Mouse (Mus musculus) heart, embryonic 11.5 days (tissue): Measurements from ENCODE around the gene Iqschfp. TPM values are rescaled to one million over a fixed set of nuclear protein-coding genes. Genes with fewer than 3 reads are reported as not detected.
A peak's percentile ranks its signal among the peaks of the same experiment; 100 is the strongest.

Experiments used
- ATAC-seq: fragments of 200-750 bp; cut with Nextera tagmentation; replicated peaks from 2 replicates; pipeline ENCODE4 v1.8.0; 2017; ENCODE audit warnings: moderate library complexity; ENCODE audit not compliant: insufficient number of reproducible peaks, low FRiP score, low TSS enrichment
- H3K27ac ChIP-seq: fragments of 300-500 bp; sonication (generic); 2 replicates; pipeline ENCODE4 v1.5.1; 2014; ENCODE audit warnings: mild to moderate bottlenecking, low read depth, low read length
- H3K27me3 ChIP-seq: fragments of 300-500 bp; sonication (generic); 2 replicates; pipeline ENCODE4 v1.6.1; 2014; ENCODE audit warnings: mild to moderate bottlenecking, low read length, mixed read lengths; ENCODE audit not compliant: control insufficient read depth, insufficient read depth
- H3K36me3 ChIP-seq: fragments of 300-500 bp; sonication (generic); 2 replicates; pipeline ENCODE4 v1.6.1; 2014; ENCODE audit warnings: mild to moderate bottlenecking, low read length, moderate library complexity, mixed read lengths; ENCODE audit not compliant: control insufficient read depth, insufficient read depth
- H3K4me1 ChIP-seq: fragments of 300-500 bp; sonication (generic); 2 replicates; pipeline ENCODE4 v1.6.1; 2014; ENCODE audit warnings: low read length; ENCODE audit not compliant: control insufficient read depth, insufficient read depth
- H3K4me2 ChIP-seq: fragments of 300-500 bp; sonication (generic); 2 replicates; pipeline ENCODE4 v1.6.1; 2014; ENCODE audit warnings: mild to moderate bottlenecking, moderate library complexity
- H3K4me3 ChIP-seq: fragments of 300-500 bp; sonication (generic); 2 replicates; pipeline ENCODE4 v1.5.1; 2014; ENCODE audit warnings: low read depth, low read length
- H3K9ac ChIP-seq: fragments of 300-500 bp; sonication (generic); 2 replicates; pipeline ENCODE4 v1.6.1; 2014; ENCODE audit warnings: mild to moderate bottlenecking, low read depth, low read length, moderate library complexity
- H3K9me3 ChIP-seq: fragments of 300-500 bp; sonication (generic); replicated peaks from 2 replicates; pipeline ENCODE4 v1.6.1; 2016; ENCODE audit warnings: low read length; ENCODE audit not compliant: control insufficient read depth
- WGBS: fragments of 180-500 bp; shearing (Covaris S2); extraction: QIAGEN DNeasy Blood & Tissue Kit; methylation state at CpG from one replicate; pipeline ENCODE4 v1.1.7; 2014; ENCODE audit not compliant: insufficient replicate concordance; 5-methylcytosine and 5-hydroxymethylcytosine counted together
- polyA plus RNA-seq: library from polyadenylated mRNA; unstranded; fragments of >200 nt; fragmentation: Nextera tagmentation; extraction: Ambion mirVana; gene quantifications from 2 replicates; pipeline ENCODE4 v1.2.1, GENCODE M21; 2014

Iqschfp gene
- polyA plus RNA-seq, 1 experiment from 2014 or later, result 0.26 TPM

DNA sequence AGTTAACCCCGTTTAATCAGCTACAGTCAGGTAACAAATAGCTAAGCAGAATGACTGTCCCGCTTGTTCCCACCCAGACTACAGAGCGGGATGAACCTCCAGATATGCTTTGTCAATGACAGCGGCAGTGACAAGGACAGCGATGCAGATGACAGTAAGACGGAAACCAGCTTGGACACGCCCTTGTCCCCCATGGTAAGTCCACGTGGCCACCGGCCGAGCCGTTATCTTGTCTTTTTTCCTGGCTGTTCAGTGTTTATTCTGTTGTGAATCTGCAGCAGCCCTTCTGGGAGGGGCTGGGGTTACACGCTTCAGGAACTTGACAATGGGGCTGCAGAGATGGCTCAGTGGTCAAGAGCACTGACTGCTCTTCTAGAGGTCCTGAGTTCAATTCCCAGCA, 724.3 kb downstream of the Iqschfp start:
- H3K9ac ChIP-seq, result no peak overlapping the region
- peaks cover 8% of the 10 kb centered on the region for H3K36me3 ChIP-seq
- H3K4me3 ChIP-seq, result no peak overlapping the region
- 0 out of 2 replicates have a peak, but pooled peaks have one; percentile 41 for ATAC-seq
- 57% methylated on average over 12 of the region's 12 CpGs for WGBS
- H3K4me1 ChIP-seq, result no peaks in the 10 kb centered on the region
- no peaks in the 10 kb centered on the region for H3K27me3 ChIP-seq
- H3K4me2 ChIP-seq, result no peak overlapping the region
- no peak overlapping the region for H3K27ac ChIP-seq
- H3K9me3 ChIP-seq, result no peaks in the 10 kb centered on the region

DNA sequence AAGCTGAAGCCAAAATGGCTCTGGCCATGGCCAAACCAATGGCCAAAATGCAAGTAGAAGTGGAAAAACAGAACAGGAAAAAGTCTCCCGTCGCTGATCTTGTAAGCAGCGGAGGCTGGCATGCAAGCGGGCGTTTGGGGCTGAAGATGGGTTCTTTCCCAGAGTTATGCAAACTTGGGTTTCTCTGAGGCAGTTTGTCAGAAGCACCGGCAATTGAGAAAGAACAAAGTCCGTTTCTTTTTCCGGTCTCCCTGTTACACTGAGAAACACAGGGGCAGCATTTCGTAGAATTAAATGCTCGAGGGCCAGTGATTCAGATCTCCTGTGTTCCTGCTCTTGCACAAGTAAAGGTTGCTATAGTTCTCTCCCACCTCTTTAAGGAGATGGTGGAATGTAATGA, 725.7 kb downstream of the Iqschfp start:
- Histone ChIP-seq H3K36me3 (peaks cover 12% of the 10 kb centered on the region), H3K4me3 (no peak overlapping the region), H3K4me1 (no peaks in the 10 kb centered on the region), H3K27me3 (no peaks in the 10 kb centered on the region), H3K9me3 (no peaks in the 10 kb centered on the region), H3K9ac (no peak overlapping the region), H3K4me2 (no peak overlapping the region), H3K27ac (no peak overlapping the region)
- 91% methylated on average over 10 of the region's 10 CpGs for WGBS
- no peak for ATAC-seq

DNA sequence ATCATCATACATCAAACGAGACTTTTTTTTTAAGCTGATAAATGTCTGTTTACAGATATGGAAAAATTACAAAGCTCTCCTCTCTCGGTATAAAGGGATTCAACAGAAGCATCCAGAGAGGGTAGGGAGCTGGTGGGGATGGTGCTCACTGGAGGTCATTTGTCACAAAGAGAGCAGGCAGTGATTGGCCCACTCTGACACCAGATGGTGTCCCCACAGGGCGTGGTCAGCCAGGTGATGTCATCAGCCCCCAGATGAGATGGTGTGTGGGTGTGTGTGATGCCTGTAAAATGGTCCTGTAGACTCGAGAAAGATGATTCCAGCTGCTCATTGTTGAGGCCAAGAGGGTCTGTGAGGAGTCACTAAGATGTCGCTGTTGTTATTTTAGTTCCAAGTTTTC, 727.1 kb downstream of the Iqschfp start:
- no peak for ATAC-seq
- 69% methylated on average over 5 of the region's 5 CpGs for WGBS
- Histone ChIP-seq H3K9me3 (no peaks in the 10 kb centered on the region), H3K36me3 (peaks cover 12% of the 10 kb centered on the region), H3K4me3 (no peak overlapping the region), H3K27ac (no peak overlapping the region), H3K27me3 (no peaks in the 10 kb centered on the region), H3K4me1 (no peaks in the 10 kb centered on the region), H3K4me2 (no peak overlapping the region), H3K9ac (no peak overlapping the region)

DNA sequence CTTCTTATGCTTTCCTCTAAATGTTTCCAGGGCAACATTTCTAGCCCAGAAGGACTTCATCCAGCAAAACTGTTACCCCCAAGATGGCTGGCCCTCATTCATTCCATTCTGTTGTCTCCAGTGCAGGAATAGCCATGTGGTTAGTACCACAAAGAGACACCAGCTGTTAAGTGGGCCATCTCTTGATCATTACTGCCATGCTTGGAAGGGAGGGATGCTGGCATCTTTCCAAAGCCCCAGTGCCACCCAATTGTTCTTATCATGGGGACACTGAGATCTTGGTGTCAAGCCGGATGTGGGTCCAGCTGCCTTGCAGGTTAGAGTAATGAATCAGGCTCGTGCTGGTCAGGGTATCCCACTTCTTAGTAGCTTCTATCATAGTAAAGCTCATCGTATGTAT, 729.9 kb downstream of the Iqschfp start:
- Histone ChIP-seq H3K27ac (no peak overlapping the region), H3K4me2 (no peak overlapping the region), H3K27me3 (no peaks in the 10 kb centered on the region), H3K9ac (no peak overlapping the region), H3K4me3 (no peak overlapping the region), H3K4me1 (no peaks in the 10 kb centered on the region), H3K36me3 (peaks cover 12% of the 10 kb centered on the region), H3K9me3 (no peaks in the 10 kb centered on the region)
- 86% methylated on average over 3 of the region's 3 CpGs for WGBS
- no peak for ATAC-seq

DNA sequence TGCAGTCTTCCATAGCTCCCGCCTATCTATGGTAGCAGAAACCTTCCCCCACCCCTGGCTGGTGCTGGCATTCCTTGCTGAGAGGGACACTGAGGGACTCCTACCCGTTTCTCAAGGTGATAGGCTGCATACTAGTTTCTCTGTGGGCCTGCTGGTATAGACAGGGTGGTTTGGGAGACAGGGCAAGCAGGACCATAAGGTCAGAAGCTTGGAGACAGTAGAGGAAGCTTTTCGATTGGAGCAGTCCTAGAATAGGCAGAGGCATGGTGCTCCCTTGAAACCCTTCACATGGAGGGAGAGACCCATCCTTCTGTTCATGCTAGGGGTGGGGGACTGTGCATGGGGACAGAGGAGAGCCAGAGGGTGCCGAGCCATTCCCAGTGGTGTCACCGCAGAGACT, 731.0 kb downstream of the Iqschfp start:
- peaks cover 17% of the 10 kb centered on the region for H3K36me3 ChIP-seq

DNA sequence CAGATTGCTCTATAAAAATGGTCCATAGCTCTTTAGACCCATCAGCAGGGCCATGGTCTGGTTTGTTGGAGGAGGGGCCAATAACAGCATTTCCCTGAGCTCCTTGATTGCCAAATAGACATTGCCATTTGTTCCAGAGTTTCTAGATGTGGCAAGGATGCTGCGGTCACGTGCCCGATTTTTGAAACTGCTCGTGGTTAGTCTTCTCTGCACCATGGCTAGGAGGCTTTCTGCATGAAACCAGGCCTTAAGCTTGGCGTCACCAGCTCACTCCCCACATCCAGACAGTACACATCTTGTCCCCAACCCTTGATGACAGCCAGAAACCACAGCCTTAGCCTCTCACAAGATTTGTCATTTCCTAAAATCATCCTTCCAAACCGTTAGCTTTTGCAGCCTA, 732.4 kb downstream of the Iqschfp start:
- Histone ChIP-seq H3K4me3 (no peak overlapping the region), H3K4me2 (no peak overlapping the region), H3K36me3 (peaks cover 12% of the 10 kb centered on the region), H3K27me3 (no peaks in the 10 kb centered on the region), H3K27ac (no peak overlapping the region), H3K4me1 (no peaks in the 10 kb centered on the region), H3K9me3 (no peaks in the 10 kb centered on the region), H3K9ac (no peak overlapping the region)
- ATAC-seq, result no peak
- WGBS, result 83% methylated on average over 6 of the region's 6 CpGs

More for the DNA sequence above, 731.0 kb downstream of the Iqschfp start:
- Histone ChIP-seq H3K9me3 (no peaks in the 10 kb centered on the region), H3K27me3 (no peaks in the 10 kb centered on the region), H3K27ac (no peak overlapping the region), H3K9ac (no peak overlapping the region), H3K4me1 (no peaks in the 10 kb centered on the region), H3K4me3 (no peak overlapping the region), H3K4me2 (no peak overlapping the region)
- 69% methylated on average over 5 of the region's 5 CpGs for WGBS
- no peak for ATAC-seq

DNA sequence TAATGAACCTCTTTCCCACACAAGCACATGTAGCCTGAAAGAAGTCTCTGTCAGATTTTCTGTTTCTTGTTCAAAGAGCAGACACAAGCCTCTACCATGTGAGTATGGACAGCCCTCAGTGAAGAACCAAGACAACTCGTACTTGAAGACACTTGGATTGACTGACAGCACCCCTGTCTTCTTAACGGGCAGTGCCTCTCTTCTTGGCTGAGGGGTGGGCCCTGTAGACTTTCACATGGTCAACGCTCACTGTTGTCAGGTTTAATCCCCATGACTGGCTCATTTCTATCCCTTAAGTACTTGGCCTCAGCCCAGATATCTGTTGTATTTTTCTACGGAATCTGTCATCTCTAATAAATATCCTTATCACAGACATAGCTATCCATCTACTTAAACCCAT, 738.2 kb downstream of the Iqschfp start:
- Histone ChIP-seq H3K27me3 (no peaks in the 10 kb centered on the region), H3K4me1 (no peaks in the 10 kb centered on the region), H3K4me2 (no peak overlapping the region), H3K4me3 (no peak overlapping the region), H3K9me3 (no peaks in the 10 kb centered on the region), H3K27ac (no peak overlapping the region), H3K36me3 (peaks cover 4% of the 10 kb centered on the region; the same call in 1 of the 2 replicates), H3K9ac (no peak overlapping the region)
- WGBS, result 59% methylated on average over 4 of the region's 4 CpGs
- no peak for ATAC-seq

DNA sequence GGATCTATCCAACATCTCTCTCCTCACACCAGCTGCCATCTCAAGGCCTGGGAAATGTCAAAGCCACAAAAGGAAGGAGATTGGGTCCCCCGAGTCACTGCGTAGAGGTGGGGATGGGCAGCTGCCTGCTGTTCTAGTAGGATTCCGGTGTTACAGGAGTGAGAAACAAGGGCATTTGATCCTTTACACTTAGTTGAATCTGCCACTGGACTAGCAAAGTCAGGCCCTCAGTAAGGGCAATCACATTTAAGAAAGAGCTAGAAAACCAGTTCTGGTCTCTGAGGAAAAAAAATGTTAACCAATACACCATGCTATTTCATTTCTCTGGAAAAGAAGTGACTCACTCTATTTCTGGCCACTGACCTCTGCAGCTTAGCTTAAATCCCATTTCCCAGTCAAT, 738.8 kb downstream of the Iqschfp start:
- H3K9ac ChIP-seq, result no peak overlapping the region
- ATAC-seq, result no peak
- WGBS, result 34% methylated on average over 3 of the region's 3 CpGs

DNA sequence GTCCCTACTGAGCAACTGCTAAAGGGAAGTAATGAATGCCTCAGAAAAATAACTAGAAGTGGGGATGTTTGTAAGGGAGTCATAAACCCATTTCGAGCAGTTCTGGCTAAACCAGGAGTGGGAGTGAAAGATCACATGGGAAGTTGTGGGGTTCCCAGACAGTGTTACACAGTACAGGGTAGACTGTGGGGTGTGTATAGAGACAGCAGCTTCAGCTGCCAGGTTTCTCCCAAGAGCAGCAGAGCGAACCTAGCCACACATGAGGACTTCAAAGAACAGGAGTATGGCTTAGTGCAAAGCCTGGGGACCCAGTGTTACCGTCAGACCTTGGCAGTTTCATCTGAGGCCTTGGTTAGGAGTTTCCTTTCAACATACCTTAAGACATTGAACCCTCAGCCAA, 740.7 kb downstream of the Iqschfp start:
- WGBS, result 65% methylated on average over 3 of the region's 3 CpGs
- Histone ChIP-seq H3K9me3 (no peaks in the 10 kb centered on the region), H3K36me3 (peaks cover 3% of the 10 kb centered on the region; the same call in 1 of the 2 replicates), H3K4me3 (no peak overlapping the region), H3K27me3 (no peaks in the 10 kb centered on the region), H3K9ac (no peak overlapping the region), H3K27ac (no peak overlapping the region), H3K4me1 (no peaks in the 10 kb centered on the region), H3K4me2 (no peak overlapping the region)
- no peak for ATAC-seq

More for the DNA sequence above, 738.8 kb downstream of the Iqschfp start:
- H3K4me2 ChIP-seq, result no peak overlapping the region
- peaks cover 4% of the 10 kb centered on the region; the same call in 1 of the 2 replicates for H3K36me3 ChIP-seq
- H3K9me3 ChIP-seq, result no peaks in the 10 kb centered on the region
- H3K4me1 ChIP-seq, result no peaks in the 10 kb centered on the region
- no peaks in the 10 kb centered on the region for H3K27me3 ChIP-seq
- H3K4me3 ChIP-seq, result no peak overlapping the region
- H3K27ac ChIP-seq, result no peak overlapping the region
